Mouse (Mus musculus) spleen, postnatal 14 days (tissue): Measurements from ENCODE around the gene Myof.

Experiments used
- DNase-seq, 2 experiments: peaks; one replicate each; pipeline ENCODE4 v3.0.0; 2021 to 2022; ENCODE audit warnings: low spot score in 2 of 2

The Myof gene

DNA sequence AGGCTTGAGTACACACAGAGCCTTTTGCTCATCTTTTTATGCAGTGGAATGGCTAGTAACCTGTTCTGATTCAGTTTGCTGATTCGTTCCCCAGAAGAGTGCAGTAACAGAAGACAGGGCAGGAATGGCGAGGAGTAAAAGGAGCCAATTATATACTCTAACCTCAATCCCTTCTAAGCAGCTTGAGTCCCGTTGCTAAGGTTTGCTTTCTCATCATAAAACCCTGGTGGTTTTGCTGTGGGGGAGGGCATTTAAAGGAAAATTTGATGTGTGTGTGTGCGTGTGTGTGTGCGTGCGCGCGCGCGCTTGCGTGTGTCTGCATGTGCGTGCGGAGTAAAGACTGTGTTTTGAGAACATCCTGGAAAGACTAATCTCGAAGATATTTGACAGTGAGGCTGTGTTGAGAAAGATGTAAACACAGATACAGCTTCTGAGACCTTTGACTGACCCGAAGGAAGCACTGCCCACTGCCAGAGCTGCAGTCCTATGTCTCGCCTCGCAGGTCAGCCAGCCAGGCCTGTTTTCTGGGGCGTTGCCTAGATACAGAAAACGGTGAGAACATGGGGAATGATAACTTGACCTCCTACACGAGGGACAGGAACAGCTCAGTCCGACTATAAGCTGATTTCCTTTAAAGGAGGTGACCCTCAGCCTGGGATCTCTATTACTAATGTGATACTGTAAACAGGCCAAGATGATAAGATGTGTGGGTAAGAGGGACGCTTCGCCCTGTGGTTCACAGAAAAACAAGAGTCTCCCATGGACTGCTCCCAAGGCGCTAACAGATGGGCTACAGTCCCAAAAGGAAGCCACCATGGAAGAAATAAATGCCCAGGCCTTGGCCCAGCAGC is 39.5 kb downstream of the Myof start:
- DNase-seq = no peak

DNA sequence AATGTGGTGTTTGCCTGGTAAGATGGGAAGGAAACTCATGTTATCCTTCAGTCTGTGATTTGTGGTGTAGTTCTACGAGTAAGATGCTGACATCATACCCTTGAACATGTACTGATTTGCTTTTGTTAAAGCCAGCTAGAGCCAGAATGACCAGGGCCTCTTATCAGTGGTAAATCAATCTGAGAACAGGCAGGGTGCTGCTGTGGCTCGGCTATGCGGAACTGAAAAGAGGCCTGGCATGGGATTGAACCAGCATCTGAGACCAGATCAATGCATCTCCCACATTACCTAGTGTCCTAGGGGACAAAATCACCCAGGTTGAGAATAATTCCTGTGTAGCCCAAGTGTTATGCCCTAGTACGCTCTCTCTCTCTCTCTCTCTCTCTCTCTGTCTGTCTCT is 40.6 kb downstream of the Myof start:
- no peak for DNase-seq

DNA sequence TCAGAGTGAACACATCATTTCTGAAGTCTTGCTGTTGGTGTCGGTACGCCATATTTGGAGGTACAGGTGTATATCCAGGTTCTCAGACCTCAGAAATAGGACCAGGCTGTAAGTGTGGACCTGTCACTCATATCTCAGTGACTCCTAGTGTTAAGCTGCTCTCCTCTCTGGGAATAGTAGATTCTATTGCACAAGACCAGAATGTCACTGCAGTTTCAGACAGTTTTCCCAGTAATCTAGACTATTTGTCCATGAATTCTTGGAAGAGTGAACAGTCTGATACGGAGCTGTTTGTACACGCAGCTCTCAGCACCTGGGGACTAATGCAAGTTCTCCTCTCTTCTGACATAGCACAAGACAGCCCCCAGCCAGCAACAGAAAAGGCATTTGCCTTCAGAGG is 42.4 kb downstream of the Myof start:
- no peak for DNase-seq

DNA sequence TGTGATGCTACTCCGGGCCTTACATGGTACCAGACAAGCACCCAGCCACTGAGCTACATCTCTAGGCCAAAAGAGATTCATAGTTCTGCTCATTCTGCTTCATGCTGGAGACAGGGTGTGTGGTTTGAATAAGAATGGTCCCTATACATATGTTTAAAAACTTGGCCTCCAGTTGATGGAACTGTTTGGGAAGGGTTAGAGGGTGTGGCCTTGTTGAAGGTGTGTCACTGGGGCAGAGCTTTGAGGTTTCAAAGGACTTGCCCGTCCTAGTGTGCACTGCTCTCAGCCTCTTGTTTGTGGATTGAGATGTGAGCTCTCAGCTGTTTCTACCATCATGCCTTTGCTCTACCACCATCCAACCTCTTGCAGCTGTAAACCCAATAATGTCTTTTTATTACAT is 43.4 kb downstream of the Myof start:
- DNase-seq = no peak

DNA sequence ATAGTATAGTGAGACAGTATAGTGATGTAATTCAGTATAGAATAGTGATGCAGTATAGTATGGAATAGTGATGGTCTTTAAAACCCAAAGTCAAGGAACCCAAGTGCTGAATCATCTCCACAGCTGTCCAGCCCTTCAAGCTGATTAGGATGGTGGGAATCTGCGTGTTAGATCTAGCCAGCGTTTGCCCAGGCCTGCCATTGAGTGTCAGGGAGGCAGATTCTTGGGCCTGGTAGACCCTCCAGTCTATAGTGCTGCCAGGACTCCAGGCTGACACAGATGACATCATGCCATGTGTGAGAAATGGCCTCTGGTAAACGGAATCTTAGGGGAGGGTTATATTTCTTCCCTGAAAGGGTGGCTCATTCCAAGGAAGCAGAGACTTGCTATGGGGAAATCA is 49.1 kb downstream of the Myof start:
- no peak for DNase-seq

DNA sequence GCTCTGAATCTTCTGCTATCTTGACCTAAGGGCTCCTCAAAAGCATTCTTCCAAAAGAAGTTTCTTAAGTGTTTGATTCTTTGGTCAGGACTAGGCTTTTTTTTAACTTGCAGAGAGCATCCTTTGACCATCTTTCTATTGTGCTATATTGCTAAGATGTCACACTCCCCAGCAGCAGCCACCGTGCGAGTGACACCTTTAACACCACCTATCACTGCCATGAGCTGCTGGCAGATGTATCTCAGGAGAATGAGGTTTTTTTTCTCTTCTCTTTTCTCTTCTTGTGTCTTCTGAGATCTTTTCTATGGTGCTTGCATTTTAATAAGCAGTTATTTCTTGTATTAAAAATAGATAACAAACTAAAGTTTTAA is 51.2 kb downstream of the Myof start:
- no peak for DNase-seq

DNA sequence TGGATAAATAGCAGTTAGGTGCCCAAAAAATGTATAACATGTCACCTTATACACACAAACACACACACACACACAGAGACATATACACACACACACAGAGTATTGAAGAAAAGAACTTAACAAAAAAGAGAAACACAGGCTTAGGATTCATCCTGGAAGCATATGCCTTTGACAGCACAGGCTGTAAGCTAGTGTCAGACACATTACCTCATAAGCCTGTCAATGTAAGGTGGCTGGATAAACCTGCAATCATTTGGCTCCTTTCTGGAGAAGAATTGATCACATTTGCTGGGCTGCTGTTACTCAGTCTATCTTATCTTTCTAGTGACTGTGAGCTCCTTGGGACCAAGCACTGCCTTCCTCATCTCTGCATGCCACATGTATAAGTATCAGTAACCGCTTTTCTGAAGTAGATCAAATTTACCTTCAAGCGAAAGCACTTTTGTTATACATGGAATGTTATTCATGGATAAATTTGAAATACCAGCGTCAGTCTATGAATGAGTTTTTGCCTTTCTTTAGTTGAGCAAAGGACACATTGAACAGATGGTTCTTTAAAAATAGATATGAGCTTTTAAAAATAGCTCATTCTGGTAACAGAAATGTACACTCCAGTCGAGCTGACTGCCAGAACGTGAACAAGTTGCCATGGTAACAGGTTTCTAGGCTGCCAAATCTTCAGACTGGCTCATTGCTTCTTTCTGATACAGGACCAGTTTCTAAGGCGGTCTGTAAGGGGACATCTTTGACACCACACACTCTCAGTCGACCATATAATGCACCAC is 51.8 kb downstream of the Myof start:
- no peak for DNase-seq

DNA sequence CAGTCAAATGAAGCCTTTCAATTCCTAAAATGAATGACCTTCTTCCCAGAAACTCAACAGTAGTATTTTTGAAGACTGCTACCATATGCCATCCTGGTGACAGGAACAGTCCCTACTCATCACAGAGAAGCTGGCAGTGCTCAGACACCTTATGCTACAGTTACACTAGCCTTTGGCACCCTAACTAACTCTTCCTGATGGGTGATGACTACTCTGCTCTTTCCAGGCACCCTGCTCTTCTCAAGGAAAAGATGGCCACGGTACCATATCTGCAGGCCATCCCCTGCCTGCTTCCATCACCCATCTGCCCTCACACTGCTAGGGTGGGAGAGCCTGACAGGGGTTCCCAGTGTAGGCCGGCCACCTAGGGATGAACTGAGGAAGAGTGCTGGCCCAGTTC is 53.4 kb downstream of the Myof start:
- DNase-seq = no peak

DNA sequence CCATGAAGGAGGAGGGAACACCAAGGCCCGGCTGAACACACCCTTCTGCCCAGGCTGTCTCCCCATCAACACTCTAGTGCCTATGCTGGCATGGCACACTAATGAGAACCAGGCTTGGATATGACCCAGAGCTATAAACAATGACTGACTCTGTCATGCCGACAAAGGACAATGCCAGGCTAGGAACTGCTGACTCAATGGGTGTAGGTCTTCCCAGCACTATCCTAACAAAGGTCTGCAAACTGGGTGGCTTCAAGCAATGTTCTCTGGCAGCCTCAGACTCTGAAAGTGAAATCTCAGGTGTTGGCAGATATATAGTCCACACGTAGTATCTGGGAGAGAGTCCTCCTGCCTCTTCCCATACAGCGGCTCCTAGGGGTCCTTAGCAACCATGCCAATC is 55.2 kb downstream of the Myof start:
- DNase-seq = no peak

DNA sequence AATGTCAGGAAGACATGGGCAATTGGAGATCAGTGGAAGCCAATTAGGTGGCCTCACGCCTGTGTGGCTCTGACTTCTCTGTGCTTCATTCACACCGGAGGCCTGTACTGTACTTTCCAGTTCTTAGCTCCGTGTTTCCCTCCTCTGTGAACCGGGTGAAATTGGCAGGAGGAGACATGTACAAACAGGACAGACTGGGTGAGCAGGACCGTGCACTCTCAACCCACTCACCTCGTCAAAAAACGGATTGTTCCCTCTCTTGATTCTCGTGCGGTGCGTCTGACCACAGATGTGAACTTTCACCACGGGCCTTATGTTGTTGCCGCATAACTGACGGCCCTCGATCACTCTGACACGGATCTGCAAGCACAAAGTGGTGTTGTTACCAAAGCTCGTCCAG is 57.6 kb downstream of the Myof start:
- DNase-seq = no peak

DNA sequence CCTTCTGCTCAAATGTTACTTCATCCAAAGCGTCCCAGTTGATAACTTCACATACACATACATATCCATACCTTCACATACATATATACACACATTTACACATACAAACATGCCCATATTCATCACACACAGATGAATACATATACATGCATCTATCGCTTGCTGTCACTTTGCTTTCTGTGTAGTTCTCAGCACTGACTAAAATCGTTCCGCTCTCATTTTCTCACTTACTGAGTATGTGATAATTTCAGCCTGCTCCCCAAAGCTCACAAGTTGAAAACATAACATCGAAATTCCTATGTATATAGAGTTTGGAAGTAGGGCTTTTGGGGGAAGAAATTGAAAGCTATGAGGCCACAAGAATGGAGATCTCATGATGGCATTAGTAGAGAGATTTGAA is 67.4 kb downstream of the Myof start:
- no peak for DNase-seq

DNA sequence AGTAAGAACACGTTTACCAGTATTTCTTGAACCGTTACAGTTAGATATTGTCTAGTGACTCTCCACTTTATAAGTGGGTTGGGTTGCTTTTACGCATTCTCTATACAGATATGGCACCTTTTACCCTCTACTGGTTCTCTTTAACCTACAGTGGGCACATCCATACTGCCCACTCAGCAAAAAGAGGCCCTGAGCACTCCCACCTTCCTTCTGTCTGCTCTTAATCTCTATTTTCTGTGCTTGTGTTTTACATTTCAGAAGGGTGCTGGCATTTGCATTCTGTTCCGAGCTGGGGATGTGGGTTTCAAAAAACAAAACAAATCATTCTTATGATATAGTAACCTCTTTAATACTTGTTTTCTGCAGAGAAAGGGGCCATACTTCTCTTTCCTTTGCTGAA is 72.8 kb downstream of the Myof start:
- no peak for DNase-seq

DNA sequence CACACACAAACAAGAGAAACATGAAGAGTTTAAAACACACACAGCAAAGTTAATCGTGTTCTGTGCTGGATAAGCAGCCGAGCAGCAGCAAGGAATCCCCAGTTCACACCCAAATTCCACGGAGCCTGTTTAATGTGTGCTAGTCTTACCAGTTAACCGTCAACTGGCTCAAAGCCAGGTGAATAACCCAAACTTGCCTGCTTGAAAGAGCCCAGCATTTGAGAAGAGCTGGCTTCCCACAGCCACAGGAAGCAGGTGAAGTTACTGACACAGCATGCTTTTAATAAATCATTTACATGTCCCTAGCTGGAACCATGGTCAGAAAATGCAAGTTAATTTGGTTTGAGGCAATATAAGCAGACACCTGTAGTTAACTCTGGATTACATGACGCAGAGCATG is 73.4 kb downstream of the Myof start:
- no peak for DNase-seq

DNA sequence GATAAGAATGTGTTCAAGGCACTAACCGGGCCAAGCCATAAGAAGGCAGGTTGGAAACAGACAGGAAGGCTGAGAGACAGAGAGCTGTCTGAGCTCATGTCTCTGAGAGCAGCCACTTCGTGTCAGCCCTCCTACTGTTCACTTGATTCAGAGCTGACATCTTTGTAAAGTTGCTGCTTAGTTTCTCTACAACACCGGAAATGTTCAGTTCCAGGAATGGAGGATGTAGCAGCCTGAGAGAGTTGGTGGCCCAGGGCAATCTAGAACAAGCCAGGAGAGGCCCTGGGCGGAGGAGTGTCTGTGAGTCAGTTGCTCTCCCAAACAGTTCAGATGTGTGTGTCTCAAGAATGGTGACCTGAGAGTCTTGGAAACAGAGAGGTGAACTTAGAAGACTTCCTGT is 77.5 kb downstream of the Myof start:
- no peak for DNase-seq

DNA sequence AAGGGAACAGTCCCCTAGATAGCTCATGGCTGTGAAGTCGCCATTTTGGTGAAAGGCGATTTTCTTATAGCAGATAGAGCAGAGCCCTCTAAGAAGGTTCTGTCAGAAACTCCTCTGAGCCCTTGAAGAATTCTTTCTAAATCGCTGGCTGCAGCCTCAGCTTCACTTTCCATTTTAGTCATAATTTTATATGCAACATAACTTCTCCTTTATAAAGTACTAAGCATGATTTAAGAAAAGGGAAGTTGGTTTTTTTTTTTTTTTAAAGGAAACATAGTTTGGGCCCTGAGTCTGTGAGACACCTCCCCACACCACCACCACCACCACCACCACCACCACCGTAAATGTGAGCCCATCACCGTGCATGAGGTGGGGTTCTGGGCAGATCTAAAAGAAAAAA is 80.0 kb downstream of the Myof start:
- no peak for DNase-seq

DNA sequence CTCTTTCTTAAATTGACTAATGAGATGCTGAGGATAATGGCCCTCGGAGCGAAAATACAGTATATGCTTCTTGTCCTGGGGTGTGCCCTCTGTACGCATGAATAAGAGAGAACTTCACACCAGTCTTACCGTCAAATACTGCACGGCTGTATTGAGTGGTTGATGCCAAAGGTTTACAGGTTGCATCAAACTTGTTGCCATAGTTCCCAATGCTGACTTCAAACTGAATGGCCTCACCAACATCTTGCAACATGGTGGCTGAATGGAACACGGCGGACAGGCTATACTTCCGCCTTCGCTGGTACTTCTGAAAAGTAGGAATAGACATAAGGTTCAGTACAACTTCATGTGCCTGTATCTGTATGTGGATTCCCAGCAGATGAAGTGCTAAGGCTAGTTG is 82.6 kb downstream of the Myof start:
- no peak for DNase-seq

DNA sequence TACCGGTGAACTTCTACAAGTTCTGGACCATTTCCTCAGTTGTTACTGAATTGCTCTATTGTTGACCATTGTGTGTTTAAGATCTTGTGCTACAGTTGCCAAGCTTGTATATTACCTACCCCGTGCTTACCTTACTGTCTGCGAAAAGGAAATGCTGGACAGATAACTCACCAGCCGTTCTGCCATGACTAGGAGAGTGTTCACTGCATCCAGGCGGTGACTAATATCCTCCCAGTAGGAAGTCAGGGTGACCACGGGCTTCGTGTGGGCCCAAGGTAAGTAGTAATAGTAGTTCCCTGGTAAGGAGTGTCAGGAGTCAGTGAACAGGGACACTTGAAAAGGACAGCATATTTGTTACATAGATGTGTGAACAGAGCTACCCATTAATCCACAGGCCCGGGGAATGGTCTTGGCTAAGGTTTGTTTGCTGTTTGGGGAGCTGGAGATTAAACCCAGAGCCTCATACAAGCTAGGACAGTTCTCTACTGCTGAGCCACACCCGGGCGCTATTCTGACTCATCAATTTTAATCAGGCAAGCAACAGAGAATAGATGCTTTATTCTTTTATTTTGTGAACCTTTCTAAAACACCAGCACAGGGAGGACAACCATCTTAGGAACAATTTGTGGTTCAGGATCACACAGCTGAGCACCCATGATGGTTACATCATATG is 83.7 kb downstream of the Myof start:
- DNase-seq = no peak

DNA sequence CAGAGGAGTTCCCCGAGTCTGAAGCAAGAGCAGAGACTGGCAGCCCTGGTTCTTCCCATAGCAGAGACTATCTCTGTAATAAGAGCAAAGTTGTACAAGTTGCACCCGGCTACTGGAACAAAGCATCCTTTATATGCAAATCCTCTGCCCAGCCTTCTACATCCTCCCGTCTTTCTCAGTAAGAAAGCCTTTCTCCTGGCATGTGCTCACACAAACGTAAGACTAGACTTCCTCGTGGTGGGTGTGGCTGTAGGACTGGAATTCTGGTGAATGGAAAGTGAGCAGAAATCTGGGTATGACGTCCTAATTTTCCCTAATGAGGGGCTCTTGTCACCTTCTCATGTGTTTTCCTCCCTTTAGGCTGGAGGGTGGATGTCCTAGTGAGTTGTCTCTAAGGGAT is 84.3 kb downstream of the Myof start:
- DNase-seq = no peak

DNA sequence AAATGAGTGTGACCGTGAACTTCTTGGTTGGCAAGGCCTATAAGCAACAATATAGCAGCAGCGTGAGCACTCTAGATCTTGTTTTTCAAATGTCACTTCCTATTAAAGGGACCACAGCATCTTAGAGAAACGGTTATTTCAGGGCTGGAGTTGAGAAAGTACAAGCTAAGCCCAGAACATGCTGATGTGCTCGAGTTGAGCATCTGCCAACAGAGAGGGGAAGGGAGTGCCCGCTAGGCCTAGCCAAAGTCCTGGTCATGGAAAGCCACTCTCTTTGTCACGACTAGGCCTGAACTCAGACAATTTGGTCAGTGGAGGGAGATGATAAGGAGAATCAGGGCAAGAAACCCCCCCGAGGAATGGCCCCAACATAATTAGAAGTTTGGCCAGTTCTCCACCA is 86.1 kb downstream of the Myof start:
- no peak for DNase-seq

DNA sequence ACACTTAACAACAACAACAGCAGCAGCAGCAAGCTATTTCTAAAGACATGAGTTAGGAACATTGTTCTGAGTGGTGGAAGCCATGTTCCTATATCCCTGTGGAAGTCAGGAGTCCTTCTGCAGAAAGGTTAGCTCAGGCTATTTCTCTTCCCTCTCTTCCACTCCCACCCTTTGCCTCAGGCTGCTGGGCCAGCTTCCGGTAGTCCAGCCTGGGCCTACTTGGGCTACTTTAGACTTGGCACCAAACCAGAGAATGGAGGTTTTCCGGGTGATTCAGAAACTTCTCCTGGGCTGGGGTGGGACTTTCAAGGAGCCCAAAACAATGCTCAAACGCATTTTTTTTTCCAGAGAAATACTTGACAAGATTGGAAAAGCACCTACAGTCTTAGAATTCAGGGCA is 87.4 kb downstream of the Myof start:
- DNase-seq = no peak

DNA sequence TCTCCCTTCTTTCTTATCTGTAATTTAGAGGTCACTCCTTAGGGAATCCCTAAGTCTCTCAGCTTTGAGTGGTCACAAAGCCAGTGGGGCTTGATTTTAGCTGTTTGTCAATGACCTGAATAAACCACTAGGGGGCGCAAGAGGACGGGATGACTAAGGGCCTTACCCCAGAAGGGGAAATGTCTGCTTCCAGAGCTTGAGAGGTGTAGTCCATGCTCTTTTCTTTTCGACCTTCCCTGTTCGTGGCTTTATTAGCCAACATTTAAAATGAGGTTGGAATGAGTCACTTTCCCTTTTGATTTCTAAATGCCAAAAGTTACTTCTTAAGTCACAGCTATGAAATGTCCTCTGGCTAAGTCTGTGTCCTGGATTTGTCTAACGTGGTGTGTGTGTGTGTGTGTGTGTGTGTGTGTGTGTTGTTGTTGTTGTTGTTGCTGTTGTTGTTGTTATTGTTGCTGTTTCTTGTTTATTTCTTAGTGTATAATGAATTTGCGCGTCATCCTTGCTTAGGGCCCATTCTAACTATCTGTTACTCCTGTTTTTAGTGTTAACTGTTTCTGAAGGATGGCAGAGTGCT is 87.9 kb downstream of the Myof start:
- DNase-seq = peak; percentile 16 to 60

DNA sequence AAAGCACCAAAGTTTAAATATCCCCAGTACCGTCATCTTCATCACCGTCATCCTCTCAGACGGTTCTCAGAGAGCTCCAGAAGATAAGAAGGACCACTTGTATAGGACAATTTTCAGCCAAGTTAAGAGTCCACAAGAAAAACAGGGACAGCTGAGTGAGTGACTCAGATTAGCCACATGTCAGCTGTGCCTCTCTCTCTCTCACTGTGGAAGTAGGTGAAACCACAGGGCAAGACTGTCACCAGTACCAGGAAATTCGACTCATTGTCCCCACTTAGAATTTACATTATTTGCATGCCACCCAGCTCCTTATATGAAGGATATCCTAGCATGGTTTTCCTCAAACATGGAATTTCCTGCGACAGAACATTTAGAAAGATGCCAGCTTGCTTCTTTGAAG is 88.6 kb downstream of the Myof start:
- DNase-seq = no peak

DNA sequence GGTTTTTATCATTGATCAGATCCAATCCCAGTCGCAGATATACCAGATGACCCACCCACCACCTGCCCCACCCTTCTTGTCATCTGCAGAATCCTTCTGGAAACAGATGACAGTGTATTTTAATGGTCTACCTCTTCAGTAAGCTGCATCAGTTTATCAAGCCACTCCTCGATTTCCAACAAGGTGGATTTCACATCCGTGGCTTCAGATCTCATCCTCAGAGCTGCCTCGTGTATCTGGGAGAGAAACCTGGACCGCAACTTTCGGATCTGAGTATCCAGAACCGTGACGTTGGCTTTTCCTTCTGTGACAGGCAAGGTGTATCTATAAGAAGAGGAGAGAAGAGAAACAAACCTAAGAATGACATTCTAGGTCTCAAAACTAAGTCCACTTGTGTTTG is 89.1 kb downstream of the Myof start:
- DNase-seq = no peak
